Mouse (Mus musculus) left cerebral cortex, postnatal 4 days (tissue): ENCODE measurements around the gene Fez2. TPM values are rescaled to one million over a fixed set of nuclear protein-coding genes. Genes with fewer than 3 reads are reported as not detected.

Experiments used
- DNase-seq: peaks from one replicate; pipeline ENCODE4 v3.0.0-alpha.2; 2022
- intact Hi-C: fragments of 180-260 bp; cut with DNase I; formaldehyde crosslinking; loops from one replicate; pipeline ENCODE4 v1.15.1; 2025
- total RNA-seq, 2 experiments: library from RNA; stranded (reverse); gene quantifications; 2 replicates each; pipeline ENCODE4 v1.2.3; 2021

Gene Fez2
- total RNA-seq, result 10 to 100 TPM; 48.9 to 49.4 TPM

DNA sequence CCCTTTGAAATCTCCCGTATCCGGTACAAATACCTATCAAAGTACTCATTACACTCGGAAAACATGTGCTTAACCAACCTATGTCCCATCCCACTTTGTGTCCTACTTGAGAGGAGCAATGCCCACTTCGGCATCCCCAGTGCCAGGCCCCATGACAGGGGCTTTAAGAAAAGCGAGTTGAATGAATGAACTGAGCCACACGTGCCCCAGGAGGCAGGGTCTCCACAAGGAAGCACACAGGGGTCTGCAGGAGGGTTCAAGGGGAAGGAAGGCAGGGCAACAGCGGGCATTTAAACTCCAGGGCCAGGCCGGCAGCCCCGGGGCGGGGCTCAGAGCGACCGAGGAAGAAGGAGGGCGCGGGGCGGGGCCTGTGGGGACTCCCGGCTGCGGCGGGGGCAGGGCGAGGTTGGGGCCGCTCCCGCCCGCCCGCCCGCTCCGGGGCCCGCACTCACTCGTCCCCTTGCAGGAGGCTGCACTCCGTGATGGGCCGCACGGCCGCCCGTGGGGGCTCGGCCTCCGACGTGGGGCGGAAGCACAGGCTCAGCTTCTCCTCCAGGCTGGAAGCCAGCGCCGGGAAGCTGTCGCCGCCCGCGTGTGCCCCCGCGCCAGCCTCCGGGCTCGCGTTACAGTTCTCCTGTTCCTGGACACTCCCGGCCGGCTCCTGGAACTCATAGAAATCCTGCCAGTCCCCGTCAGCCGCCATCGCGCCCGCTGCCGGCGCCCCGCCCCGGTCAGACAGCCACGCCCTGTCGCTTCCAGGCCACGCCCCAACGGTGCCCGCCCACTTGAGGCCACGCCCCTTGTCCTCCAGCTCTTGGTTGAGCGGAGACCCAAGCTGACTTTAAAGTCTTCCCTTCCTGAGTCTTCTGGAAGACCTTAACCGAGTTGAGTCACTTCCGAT, at the start of gene Fez2:
Gene Fez2, minus strand, starts transcription at position 772 of the 901 bp plus-strand sequence.
- peak; percentile 92 for DNase-seq
- intact Hi-C loops, result no loop called here

GRCm38 (mm10) chr17:78465500-78465899, 47.5 kb upstream of the Fez2 start:
- intact Hi-C loops, result no loop called here
- no peak for DNase-seq

DNA sequence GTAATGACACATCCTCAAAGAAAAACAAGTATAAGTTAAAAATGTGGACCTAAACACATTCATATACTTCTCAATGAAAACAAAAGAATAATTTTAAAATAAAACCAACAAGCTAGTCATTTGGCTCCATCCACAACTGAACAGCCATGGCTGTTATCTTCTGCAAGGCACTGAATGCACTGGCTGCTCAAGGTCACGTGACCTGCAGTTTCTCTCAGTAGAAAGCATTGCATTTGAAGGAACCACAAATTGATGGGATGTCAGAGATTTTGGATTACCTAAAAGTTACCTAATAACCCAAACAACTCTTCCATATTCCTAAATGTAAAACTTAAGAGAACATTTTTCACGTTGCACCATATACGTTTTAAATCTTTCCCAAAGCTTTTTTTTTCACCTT, 47.1 kb upstream of the Fez2 start:
- intact Hi-C loops, result no loop called here
- DNase-seq, result no peak

- DNase-seq, result no peak
- intact Hi-C loops, result no loop called here
Observed at GRCm38 (mm10) chr17:78460140-78460539, 42.2 kb upstream of the Fez2 start.

- DNase-seq, result no peak
- intact Hi-C loops, result no loop called here
Observed at GRCm38 (mm10) chr17:78455556-78455955, 37.6 kb upstream of the Fez2 start.

DNA sequence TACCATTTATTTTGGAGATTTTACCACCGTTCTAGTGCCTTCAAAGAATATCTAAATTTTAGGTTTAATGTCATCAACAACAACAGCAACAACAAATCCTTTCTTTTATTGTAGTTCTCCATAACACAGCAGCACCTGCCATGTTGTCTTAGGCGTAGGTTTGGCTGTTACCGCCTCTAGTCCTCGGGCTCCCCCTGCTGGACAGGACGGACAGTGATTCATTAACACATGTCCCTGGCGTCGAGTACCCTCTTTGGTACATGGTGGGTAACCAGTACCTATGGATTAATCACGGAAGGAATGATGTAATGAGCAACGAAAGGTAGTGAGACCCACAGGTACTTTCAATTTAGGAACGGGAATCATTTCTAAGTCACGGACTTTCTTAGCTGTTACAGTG, 37.2 kb upstream of the Fez2 start:
- DNase-seq, result peak; percentile 78
- intact Hi-C loops, result no loop called here

GRCm38 (mm10) chr17:78454189-78454977, 36.4 kb upstream of the Fez2 start:
- intact Hi-C loops, result no loop called here
- DNase-seq, result no peak

- no peak for DNase-seq
- intact Hi-C loops, result no loop called here
Observed at GRCm38 (mm10) chr17:78453529-78453928, 35.6 kb upstream of the Fez2 start.

- DNase-seq, result no peak
- intact Hi-C loops, result no loop called here
Observed at GRCm38 (mm10) chr17:78451886-78452285, 33.9 kb upstream of the Fez2 start.

DNA sequence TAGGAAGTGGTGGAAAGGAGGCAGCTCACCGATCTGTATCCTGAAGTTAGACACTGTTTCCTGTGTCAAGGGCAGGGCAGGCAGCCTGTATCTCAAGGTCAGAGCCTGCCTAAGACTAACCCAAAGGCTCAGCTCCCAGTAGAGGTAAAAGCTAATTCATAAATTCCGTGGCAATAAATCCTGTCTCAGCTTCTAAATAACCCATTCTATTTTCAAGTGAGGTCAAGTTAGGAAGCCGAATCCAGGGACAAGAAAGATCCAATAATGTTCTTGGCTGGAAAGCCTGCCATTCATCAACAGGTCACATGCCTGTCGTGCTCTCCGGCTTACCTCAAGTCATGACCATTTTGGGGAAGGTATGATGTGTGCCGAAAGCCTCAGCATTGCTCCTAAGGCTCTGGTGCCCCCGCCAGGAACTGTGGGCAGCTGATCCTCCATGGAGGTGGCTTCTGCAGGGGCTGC, 33.4 kb upstream of the Fez2 start:
- no peak for DNase-seq
- intact Hi-C loops, result no loop called here

- intact Hi-C loops, result no loop called here
- no peak for DNase-seq
Observed at GRCm38 (mm10) chr17:78449635-78450197, 31.8 kb upstream of the Fez2 start.

GRCm38 (mm10) chr17:78444826-78445225, 26.9 kb upstream of the Fez2 start:
- intact Hi-C loops, result no loop called here

DNA sequence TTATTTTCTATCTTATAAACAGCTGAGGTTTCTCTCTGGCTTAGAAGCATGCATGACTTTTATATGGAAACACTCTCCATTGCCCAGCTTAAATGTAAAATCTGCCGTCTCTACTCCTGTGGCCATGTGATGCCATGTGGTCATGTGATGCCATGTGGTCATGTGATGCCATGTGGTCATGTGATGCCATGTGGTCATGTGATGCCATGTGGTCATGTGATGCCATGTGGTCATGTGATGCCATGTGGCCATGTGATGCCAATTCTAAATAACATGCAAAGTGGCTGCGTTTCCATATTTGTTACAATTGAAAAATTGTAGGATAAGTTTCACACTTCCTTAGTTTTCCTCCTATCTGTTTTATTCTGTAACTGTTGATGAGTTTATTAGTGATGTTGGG, 22.8 kb upstream of the Fez2 start:
- intact Hi-C loops, result no loop called here

More at GRCm38 (mm10) chr17:78444826-78445225, 26.9 kb upstream of the Fez2 start:
- DNase-seq, result no peak

DNA sequence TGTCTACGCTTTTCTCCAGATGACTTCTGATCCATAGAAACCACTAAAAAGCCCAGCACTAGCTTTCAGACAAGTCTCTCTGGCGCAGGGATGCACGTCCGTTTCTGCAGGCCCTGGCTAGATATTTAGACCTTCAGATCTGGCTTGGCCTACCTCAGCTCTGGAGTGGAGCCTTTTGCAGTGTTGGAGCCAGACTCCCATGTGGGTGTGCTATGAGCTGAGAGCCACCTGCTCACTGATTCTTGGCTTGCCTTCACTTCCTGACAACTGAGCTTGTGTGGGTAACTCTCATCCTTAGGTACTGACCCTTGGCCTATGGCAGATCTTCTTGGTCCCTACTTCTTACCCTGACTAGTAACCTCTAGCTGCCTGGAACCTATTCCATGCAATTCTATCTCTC, 19.2 kb upstream of the Fez2 start:
- intact Hi-C loops, result no loop called here
- no peak for DNase-seq

More for the DNA sequence above, 22.8 kb upstream of the Fez2 start:
- DNase-seq, result no peak

GRCm38 (mm10) chr17:78435661-78436060, 17.7 kb upstream of the Fez2 start:
- DNase-seq, result no peak
- intact Hi-C loops, result no loop called here

DNA sequence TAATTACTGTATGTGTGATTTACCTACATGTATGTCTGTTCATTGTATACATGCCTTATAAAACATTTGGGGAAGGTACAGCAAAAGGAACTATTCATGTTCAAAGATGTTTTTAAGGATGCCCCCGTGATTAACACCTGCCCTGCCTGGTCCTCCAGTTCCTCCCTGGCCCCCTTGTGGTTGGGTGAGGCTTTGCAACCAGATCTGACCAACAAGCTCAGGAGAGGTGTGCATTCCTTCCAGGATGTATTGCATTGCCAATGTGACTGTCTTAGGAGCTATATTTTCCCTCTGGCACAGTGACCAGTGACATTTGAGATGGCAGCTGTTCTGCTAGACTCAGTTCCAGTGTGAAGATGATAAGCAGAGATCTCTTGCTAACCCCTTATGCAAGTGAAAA, 16.8 kb upstream of the Fez2 start:
- intact Hi-C loops, result no loop called here
- DNase-seq, result peak; percentile 61

DNA sequence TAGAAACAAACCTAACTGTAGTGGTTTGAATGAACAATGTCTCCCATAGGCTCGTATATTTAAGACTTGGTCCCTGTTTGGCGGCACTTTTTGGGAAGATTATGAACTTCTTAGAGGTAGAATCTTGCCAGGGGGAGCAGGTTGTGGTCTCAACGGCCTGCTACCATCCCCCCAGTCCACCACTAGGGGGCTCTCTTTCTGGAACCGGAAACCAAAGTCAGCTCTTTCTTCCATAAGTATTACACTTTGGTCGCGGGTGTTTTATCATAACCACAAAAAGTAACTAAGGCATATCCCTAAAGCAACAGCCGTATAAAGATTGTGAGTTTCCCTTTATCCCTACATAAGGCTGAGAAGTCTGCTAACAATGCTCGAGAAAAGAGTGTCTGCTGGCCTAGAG, 12.4 kb upstream of the Fez2 start:
- intact Hi-C loops, result no loop called here
- DNase-seq, result no peak

- DNase-seq, result no peak
- intact Hi-C loops, result no loop called here
Observed at GRCm38 (mm10) chr17:78429051-78429450, 11.1 kb upstream of the Fez2 start.

- DNase-seq, result no peak
- intact Hi-C loops, result no loop called here
Observed at GRCm38 (mm10) chr17:78425026-78425425, 7.1 kb upstream of the Fez2 start.

DNA sequence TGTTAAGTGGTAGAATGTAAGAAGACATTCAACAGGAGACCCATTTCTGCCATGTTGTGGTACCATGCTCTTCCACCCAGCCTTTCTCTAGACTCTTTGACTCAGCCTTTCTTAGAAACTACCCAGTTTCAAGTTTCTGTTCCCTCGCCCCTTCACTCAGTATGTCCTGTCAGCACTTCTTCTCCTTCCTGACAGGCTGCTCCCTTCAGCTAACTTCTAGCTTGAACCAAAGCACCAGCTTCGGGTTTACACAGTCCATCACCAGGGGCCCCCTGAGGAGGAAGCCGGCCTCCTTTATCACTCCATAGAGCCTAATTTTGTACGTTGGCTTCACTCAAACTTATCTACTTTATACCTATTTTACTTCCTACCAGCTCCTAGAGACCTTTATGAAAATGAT, 1.3 kb upstream of the Fez2 start:
- intact Hi-C loops, result no loop called here
- DNase-seq, result no peak

- intact Hi-C loops, result no loop called here
- no peak for DNase-seq
Observed at GRCm38 (mm10) chr17:78415255-78415654, 2.7 kb downstream of the Fez2 start.
